Mouse (Mus musculus): ENCODE results near the gene Otp. TPM values are rescaled to one million over a fixed set of nuclear protein-coding genes. Genes with fewer than 3 reads are reported as not detected.

The Otp gene
- polyA plus RNA-seq, 1 experiment = not detected

- TF ChIP-seq GATA1 (IDR thresholded peaks at IDR 0.05; ENCODE audit: low read length) (no peak), TAL1 (IDR thresholded peaks at IDR 0.05; ENCODE audit: low read length) (no peak)
- Histone ChIP-seq H3K36me3 (ENCODE audit: control insufficient read depth) (no peaks in the 10 kb centered on the region), H3K9me3 (ENCODE audit: control insufficient read depth, low read length) (no peaks in the 10 kb centered on the region), H3K4me1 (ENCODE audit: control insufficient read depth) (no peaks in the 10 kb centered on the region), H3K4me3 (replicated peaks) (no peak overlapping the region), H3K27me3 (ENCODE audit: control insufficient read depth) (peaks cover under 1% of the 10 kb centered on the region; the same call in 1 of the 2 replicates)
These were observed 32.4 kb downstream of the Otp start for GRCm38 (mm10) chr13:94907841-94908240.

DNA sequence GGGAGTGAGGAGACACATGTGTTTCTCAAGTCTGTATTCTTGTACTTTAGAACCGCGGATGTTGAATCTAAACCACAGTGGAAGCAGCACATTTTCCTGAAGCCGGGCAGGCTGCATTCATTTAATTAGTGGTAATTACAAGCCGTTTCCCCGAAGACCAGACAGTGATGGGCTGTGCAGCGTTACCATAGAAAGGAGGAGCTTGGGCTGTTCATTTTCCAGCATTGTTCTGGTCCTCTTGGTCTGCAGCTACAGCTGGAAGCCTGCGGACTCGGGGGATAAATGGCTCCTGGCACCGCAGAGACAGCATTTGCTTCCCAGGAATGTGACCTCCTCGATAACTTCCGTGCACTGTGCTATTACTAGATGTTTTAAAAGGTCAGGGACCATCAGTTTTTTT, 37.6 kb downstream of the Otp start:
- H3K4me3 ChIP-seq (replicated peaks) = no peak overlapping the region
- H3K36me3 ChIP-seq (ENCODE audit: control insufficient read depth) = no peaks in the 10 kb centered on the region
- peaks cover 4% of the 10 kb centered on the region for H3K27me3 ChIP-seq (ENCODE audit: control insufficient read depth)
- TF ChIP-seq GATA1 (IDR thresholded peaks at IDR 0.05; ENCODE audit: low read length) (no peak), TAL1 (IDR thresholded peaks at IDR 0.05; ENCODE audit: low read length) (no peak)
- H3K9me3 ChIP-seq (ENCODE audit: control insufficient read depth, low read length) = no peaks in the 10 kb centered on the region
- no peaks in the 10 kb centered on the region for H3K4me1 ChIP-seq (ENCODE audit: control insufficient read depth)

GRCm38 (mm10) chr13:94915654-94916053, 40.3 kb downstream of the Otp start:
- Histone ChIP-seq H3K27me3 (ENCODE audit: control insufficient read depth) (peaks cover 4% of the 10 kb centered on the region), H3K9me3 (ENCODE audit: control insufficient read depth, low read length) (no peaks in the 10 kb centered on the region), H3K4me3 (replicated peaks) (no peak overlapping the region), H3K36me3 (ENCODE audit: control insufficient read depth) (no peaks in the 10 kb centered on the region), H3K4me1 (ENCODE audit: control insufficient read depth) (no peaks in the 10 kb centered on the region)
- no peak for TF ChIP-seq TAL1 (IDR thresholded peaks at IDR 0.05; ENCODE audit: low read length)
- no peak for TF ChIP-seq GATA1 (IDR thresholded peaks at IDR 0.05; ENCODE audit: low read length)

GRCm38 (mm10) chr13:94928086-94928485, 52.7 kb downstream of the Otp start:
- Histone ChIP-seq H3K27me3 (ENCODE audit: control insufficient read depth) (peaks cover 10% of the 10 kb centered on the region), H3K4me1 (ENCODE audit: control insufficient read depth) (no peaks in the 10 kb centered on the region), H3K36me3 (ENCODE audit: control insufficient read depth) (no peaks in the 10 kb centered on the region), H3K9me3 (ENCODE audit: control insufficient read depth, low read length) (no peaks in the 10 kb centered on the region), H3K4me3 (replicated peaks) (no peak overlapping the region)
- no peak for TF ChIP-seq TAL1 (IDR thresholded peaks at IDR 0.05; ENCODE audit: low read length)
- no peak for TF ChIP-seq GATA1 (IDR thresholded peaks at IDR 0.05; ENCODE audit: low read length)

Other genes with a start within 250 kb of the Otp start
- 0.60 and 1.5 TPM in 2 replicates for gene Tbca, start 86.7 kb upstream of the Otp start, polyA plus RNA-seq (2012)
- 0.04 and 0.07 TPM in 2 replicates for gene Wdr41, start 100.7 kb downstream of the Otp start, polyA plus RNA-seq (2012)